Mouse (Mus musculus): ENCODE results near the gene Gal3st2b.
"Not testable (repeated sequence)": the region's sequence is repeated elsewhere in the genome, so short reads cannot be mapped to it uniquely, and the experiment has no call there.

Gal3st2b gene

DNA sequence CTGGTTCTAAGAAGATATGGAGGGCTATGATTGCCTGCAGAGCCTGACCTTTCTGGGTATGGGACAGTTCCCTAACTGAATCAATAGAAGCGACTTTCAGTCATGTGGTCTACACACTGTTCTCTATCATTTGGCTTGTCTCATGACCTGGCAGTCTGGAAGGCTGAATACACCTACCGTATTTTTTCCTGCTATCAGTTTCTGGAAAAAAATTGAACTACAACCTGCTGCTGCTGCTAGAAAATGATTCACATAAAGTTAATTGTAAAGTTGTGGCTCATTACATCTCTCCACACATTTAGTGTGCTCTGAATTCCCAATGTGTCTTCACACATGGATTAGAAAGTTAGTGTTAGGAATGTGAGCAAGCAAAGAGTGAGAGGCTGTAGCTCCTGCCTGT is at the start of gene Gal3st2b:
Gene Gal3st2b (plus strand): TSS at position 301 of the 400 bp plus-strand sequence.
- TF ChIP-seq GATA4 (IDR thresholded peaks at IDR 0.05; ENCODE audit: insufficient replicate concordance, low read length), result not testable (repeated sequence)

DNA sequence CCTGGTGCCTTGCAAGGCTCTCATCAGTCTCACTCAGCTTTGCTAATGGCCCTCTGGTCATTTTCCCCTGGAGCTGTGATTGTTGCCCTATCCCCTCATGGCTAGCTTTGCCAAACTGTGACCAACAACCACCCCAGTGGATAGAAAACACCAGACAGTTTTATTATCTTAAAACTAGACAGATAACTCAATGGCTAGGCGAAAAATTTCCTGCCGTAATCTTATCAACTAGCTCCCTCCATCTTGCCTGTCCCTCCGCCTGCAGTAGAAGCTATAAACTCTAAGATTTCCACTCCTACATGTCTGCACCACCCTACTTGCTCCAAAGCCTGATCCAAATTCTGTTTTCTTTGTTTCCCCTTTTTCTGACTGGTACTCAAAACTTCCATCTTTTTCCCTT is 68.1 kb downstream of the Gal3st2b start:
- no peak for TF ChIP-seq GATA4 (IDR thresholded peaks at IDR 0.05; ENCODE audit: insufficient replicate concordance, low read length)

DNA sequence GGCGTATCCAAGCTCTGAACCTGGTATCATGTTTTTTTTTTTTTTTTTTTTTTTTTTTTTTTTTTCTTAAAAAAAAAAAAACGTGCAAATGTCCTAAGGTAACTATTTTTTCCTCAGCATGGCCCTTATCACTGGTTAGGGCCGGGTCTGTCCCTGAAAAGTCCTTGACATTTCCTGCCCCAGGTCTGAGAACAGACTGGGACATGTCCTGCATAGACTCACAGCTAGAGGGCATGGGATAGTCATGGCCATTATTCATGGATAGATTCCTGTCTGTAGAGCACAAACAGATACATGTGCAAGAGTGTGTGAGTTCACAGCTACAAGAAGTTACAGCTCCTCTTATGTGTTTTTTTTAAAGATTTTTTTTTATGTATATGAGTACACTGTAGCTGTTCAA is 70.7 kb downstream of the Gal3st2b start:
- no peak for TF ChIP-seq GATA4 (IDR thresholded peaks at IDR 0.05; ENCODE audit: insufficient replicate concordance, low read length)

DNA sequence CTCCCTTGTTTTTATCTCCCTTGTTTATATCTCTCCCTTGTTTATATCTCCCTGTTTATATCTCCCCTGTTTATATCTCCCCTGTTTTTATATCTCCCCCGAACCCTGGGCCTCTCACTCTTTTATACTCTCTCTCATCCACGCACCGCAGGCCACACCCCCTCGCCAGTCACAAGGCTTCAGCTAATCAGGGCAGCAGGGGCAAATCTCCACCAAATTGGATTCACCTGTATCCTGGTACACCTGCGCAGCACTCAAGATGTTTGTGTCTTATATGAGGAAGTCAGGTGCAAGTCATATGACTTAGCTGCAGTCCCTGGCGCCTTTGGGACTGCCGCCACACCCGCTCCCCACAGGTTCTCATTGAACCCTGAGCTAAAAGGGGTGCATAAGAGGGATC is 72.1 kb downstream of the Gal3st2b start, which contains the start of gene Gal3st2c:
Gene Gal3st2c (plus strand): TSS at position 301 of the 400 bp plus-strand sequence.
- not testable (repeated sequence) for TF ChIP-seq GATA4 (IDR thresholded peaks at IDR 0.05; ENCODE audit: insufficient replicate concordance, low read length)
